Mouse (Mus musculus) kidney, postnatal 0 days (tissue): Measurements from ENCODE around the gene Trim28. TPM values are rescaled to one million over a fixed set of nuclear protein-coding genes. Genes with fewer than 3 reads are reported as not detected.

Experiments used
- ATAC-seq: fragments of 200-750 bp; cut with Nextera tagmentation; replicated peaks from 2 replicates; pipeline ENCODE4 v1.8.0; 2017; ENCODE audit warnings: low read depth, moderate number of reproducible peaks, moderate TSS enrichment, moderate library complexity; ENCODE audit not compliant: low FRiP score
- DNase-seq: peaks from one replicate; pipeline ENCODE4 v3.0.0-alpha.2; 2016; ENCODE audit warnings: low spot score
- H3K27ac ChIP-seq: fragments of 300-500 bp; sonication (generic); 2 replicates; pipeline ENCODE4 v1.5.1; 2014; ENCODE audit warnings: mild to moderate bottlenecking
- H3K27me3 ChIP-seq: fragments of 300-500 bp; sonication (generic); 2 replicates; pipeline ENCODE4 v1.6.1; 2014; ENCODE audit warnings: low read length, mixed read lengths; ENCODE audit not compliant: insufficient read depth
- H3K36me3 ChIP-seq: fragments of 300-500 bp; sonication (generic); 2 replicates; pipeline ENCODE4 v1.6.1; 2014; ENCODE audit warnings: low read length, mixed read lengths; ENCODE audit not compliant: insufficient read depth
- H3K4me1 ChIP-seq: fragments of 300-500 bp; sonication (generic); replicated peaks from 2 replicates; pipeline ENCODE4 v1.6.1; 2014; ENCODE audit warnings: antibody characterized with exemption, low read length, mixed read lengths; ENCODE audit not compliant: insufficient read depth
- H3K4me2 ChIP-seq: fragments of 300-500 bp; sonication (generic); 2 replicates; pipeline ENCODE4 v1.6.1; 2014; ENCODE audit warnings: mild to moderate bottlenecking, low read length, moderate library complexity, mixed read lengths
- H3K4me3 ChIP-seq: fragments of 300-500 bp; sonication (generic); replicated peaks from 2 replicates; pipeline ENCODE4 v1.5.1; 2014; ENCODE audit warnings: low read depth, low read length
- H3K9ac ChIP-seq: fragments of 300-500 bp; sonication (generic); 2 replicates; pipeline ENCODE4 v1.6.1; 2014; ENCODE audit warnings: low read depth, low read length
- H3K9me3 ChIP-seq: fragments of 300-500 bp; sonication (generic); replicated peaks from 2 replicates; pipeline ENCODE4 v1.6.1; 2016; ENCODE audit warnings: low read length, inconsistent platforms, mixed read lengths
- CTCF ChIP-seq: IDR thresholded peaks from 2 replicates; pipeline ENCODE4 v1.5.1; 2016; ENCODE audit warnings: antibody characterized with exemption, low read depth, mild to moderate bottlenecking, moderate library complexity
- WGBS: fragments of 180-500 bp; shearing (Covaris S2); extraction: QIAGEN DNeasy Blood & Tissue Kit; methylation state at CpG from one replicate; pipeline ENCODE4 v1.1.7; 2014; 5-methylcytosine and 5-hydroxymethylcytosine counted together
- polyA plus RNA-seq: library from polyadenylated mRNA; unstranded; fragments of >200 nt; fragmentation: Nextera tagmentation; extraction: Ambion mirVana; gene quantifications from 2 replicates; pipeline ENCODE4 v1.2.1, GENCODE M21; 2015

Trim28 gene
- polyA plus RNA-seq, 1 experiment from 2014 or later = 195 TPM

DNA sequence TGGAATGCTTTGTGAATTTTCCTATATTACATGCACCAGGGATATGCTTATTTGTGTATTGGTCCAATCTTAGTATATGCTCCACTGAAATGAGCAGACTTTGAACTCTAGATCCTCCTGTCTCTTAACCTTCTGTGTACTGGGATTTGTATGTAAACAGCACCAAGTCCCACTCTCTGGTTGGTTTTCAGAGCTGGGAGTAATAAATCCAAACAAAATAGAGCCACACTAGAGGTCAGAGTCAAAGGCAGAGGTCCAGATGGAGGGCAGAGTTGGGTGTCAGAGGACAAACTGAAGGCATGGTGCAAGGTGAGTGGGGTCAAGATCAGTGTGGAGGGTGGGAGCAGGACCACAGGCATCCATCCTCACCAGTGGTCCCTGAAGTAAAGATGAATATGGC lies 3.1 kb upstream of the Trim28 start:
- no peaks in the 10 kb centered on the region for H3K9me3 ChIP-seq
- no peak overlapping the region for H3K4me2 ChIP-seq
- no peak for ATAC-seq
- no peaks in the 10 kb centered on the region for H3K36me3 ChIP-seq
- no peak for DNase-seq
- TF ChIP-seq CTCF = no peak
- H3K4me1 ChIP-seq = no peaks in the 10 kb centered on the region
- no peak overlapping the region for H3K27ac ChIP-seq
- H3K27me3 ChIP-seq = no peaks in the 10 kb centered on the region
- H3K4me3 ChIP-seq = no peak overlapping the region
- no peak overlapping the region for H3K9ac ChIP-seq

GRCm38 (mm10) chr7:12997230-12997629 lies 1.7 kb upstream of the Trim28 start:
- Histone ChIP-seq H3K4me3 (no peak overlapping the region), H3K9me3 (no peaks in the 10 kb centered on the region), H3K27ac (no peak overlapping the region), H3K9ac (no peak overlapping the region), H3K36me3 (no peaks in the 10 kb centered on the region), H3K4me2 (no peak overlapping the region), H3K4me1 (no peaks in the 10 kb centered on the region), H3K27me3 (no peaks in the 10 kb centered on the region)
- no peak for TF ChIP-seq CTCF
- no peak for ATAC-seq
- WGBS = 71% methylated on average over 5 of the region's 5 CpGs
- DNase-seq = no peak

DNA sequence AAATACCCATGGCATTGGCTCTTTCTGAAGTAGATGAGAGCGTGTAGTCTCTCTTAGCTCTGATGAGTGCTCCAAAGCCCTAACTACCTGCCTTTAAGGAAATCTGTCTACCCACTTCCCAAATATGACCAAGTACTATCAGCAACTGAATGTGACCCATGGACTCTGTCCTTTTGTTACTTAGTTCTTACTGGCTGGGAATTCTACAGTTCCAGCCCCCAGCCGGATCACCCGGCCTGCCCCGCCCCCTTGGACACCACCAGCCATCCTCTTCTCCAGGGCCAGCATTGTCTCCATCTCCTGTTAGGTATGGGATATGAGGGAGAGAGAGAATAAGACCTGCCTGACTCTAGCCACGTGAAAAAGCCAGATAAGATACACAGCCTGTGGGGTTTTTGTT lies 861 bp upstream of the Trim28 start, which contains the start of gene Slc27a5:
Slc27a5 (minus strand) TSS at position 140 of the 400 bp plus-strand sequence.
- no peak within 1 kb of the TSS for H3K4me2 ChIP-seq
- no peaks in the 10 kb centered on the region for H3K9me3 ChIP-seq
- no peaks in the 10 kb centered on the region for H3K27me3 ChIP-seq
- no peaks in the 10 kb centered on the region for H3K4me1 ChIP-seq
- 82% methylated on average over 5 of the region's 5 CpGs for WGBS
- H3K27ac ChIP-seq = no peak within 1 kb of the TSS
- H3K9ac ChIP-seq = no peak within 1 kb of the TSS
- H3K36me3 ChIP-seq = no peaks in the 10 kb centered on the region
- no peak for TF ChIP-seq CTCF
- H3K4me3 ChIP-seq = no peak within 1 kb of the TSS
- ATAC-seq = no peak
- no peak for DNase-seq

DNA sequence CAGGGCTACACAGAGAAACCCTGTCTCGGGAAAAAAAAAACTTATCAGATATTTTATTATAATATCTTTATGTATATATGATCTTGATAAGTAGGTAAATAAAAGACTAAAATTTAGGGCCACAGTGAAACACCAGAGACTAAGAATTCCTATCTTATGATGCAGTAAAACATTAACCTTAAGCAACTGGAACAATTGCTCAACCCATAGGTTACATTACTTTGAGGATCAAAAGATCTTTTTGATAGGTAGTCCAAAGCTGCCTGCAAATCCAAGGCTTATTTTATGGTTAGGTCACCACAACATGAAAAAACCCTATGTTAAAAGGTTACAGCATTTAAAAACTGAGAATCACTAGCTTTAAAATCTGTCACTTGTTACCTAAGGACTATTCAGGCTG lies 2.7 kb downstream of the Trim28 start:
- no peak for TF ChIP-seq CTCF
- no peaks in the 10 kb centered on the region for H3K4me1 ChIP-seq
- WGBS = 69% methylated on average over 1 of the region's 1 CpGs

GRCm38 (mm10) chr7:13003380-13003779 lies 4.5 kb downstream of the Trim28 start:
- H3K4me3 ChIP-seq = no peak overlapping the region
- no peak overlapping the region for H3K4me2 ChIP-seq
- H3K4me1 ChIP-seq = 0 out of 2 replicates have a peak, but pooled peaks cover 3% of the 10 kb centered on the region
- DNase-seq = no peak
- no peak overlapping the region for H3K9ac ChIP-seq
- no peaks in the 10 kb centered on the region for H3K27me3 ChIP-seq
- no peaks in the 10 kb centered on the region for H3K9me3 ChIP-seq
- no peak overlapping the region for H3K27ac ChIP-seq
- 75% methylated on average over 5 of the region's 5 CpGs for WGBS
- ATAC-seq = no peak
- H3K36me3 ChIP-seq = peaks cover 15% of the 10 kb centered on the region; the same call in 1 of the 2 replicates
- no peak; the same call in 1 of the 2 replicates for TF ChIP-seq CTCF

More for the DNA sequence above, 2.7 kb downstream of the Trim28 start:
- Histone ChIP-seq H3K9me3 (no peaks in the 10 kb centered on the region), H3K36me3 (peaks cover 4% of the 10 kb centered on the region; the same call in 1 of the 2 replicates), H3K27me3 (no peaks in the 10 kb centered on the region), H3K4me2 (no peak overlapping the region), H3K4me3 (no peak overlapping the region), H3K9ac (no peak overlapping the region), H3K27ac (no peak overlapping the region)
- ATAC-seq = no peak
- DNase-seq = no peak

DNA sequence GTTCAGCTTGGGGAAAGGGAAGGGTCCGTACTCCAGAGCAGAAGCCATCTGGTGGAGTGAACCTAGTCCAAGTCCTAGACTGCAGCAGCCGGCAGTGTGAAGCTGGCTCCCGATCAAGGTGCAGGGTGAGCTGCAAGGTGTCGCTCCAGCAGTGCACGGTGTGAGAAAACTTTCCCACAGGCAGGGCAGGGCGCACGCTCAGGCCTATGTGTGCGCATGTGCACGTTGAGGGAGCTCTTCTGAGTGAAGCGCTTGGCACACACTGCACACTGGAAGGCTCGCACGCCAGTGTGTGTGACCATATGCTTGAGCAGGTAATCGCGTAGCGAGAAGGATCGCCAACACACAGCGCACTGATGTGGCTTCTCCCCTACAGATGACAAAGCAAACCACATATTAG lies 7.1 kb downstream of the Trim28 start:
- H3K4me3 ChIP-seq = no peak overlapping the region
- 91% methylated on average over 17 of the region's 17 CpGs for WGBS

GRCm38 (mm10) chr7:13006531-13006930 lies 7.6 kb downstream of the Trim28 start:
- Histone ChIP-seq H3K9me3 (no peaks in the 10 kb centered on the region), H3K4me3 (no peak overlapping the region), H3K36me3 (peaks cover 15% of the 10 kb centered on the region; the same call in 1 of the 2 replicates), H3K4me1 (peaks cover 11% of the 10 kb centered on the region; the same call in 1 of the 2 replicates), H3K27ac (peak overlapping the region; percentile 50), H3K9ac (peak overlapping the region; percentile 23; the same call in 1 of the 2 replicates), H3K4me2 (no peak overlapping the region), H3K27me3 (no peaks in the 10 kb centered on the region)
- no peak for TF ChIP-seq CTCF
- ATAC-seq = no peak
- no peak for DNase-seq
- 77% methylated on average over 10 of the region's 10 CpGs for WGBS

More for the DNA sequence above, 7.1 kb downstream of the Trim28 start:
- DNase-seq (no peak), ATAC-seq (no peak)
- H3K27ac ChIP-seq = no peak overlapping the region
- no peaks in the 10 kb centered on the region for H3K27me3 ChIP-seq
- H3K4me1 ChIP-seq = peaks cover 11% of the 10 kb centered on the region; the same call in 1 of the 2 replicates
- TF ChIP-seq CTCF = no peak
- H3K9ac ChIP-seq = peak overlapping the region; percentile 23; the same call in 1 of the 2 replicates
- no peak overlapping the region for H3K4me2 ChIP-seq
- no peaks in the 10 kb centered on the region for H3K9me3 ChIP-seq
- peaks cover 15% of the 10 kb centered on the region; the same call in 1 of the 2 replicates for H3K36me3 ChIP-seq
